Mouse (Mus musculus) retina, embryonic 14.5 days (tissue): ENCODE measurements around the gene Tlnrd1.

Experiments used
- DNase-seq: peaks from one replicate; pipeline ENCODE4 v3.0.0-alpha.2; 2015; ENCODE audit warnings: low spot score

The Tlnrd1 gene

GRCm38 (mm10) chr7:83844807-83845206, 39.3 kb downstream of the Tlnrd1 start:
- no peak for DNase-seq

- no peak for DNase-seq
Observed at GRCm38 (mm10) chr7:83842486-83843259, 41.4 kb downstream of the Tlnrd1 start.

GRCm38 (mm10) chr7:83840076-83840475, 44.0 kb downstream of the Tlnrd1 start:
- DNase-seq = no peak

- no peak for DNase-seq
Observed at GRCm38 (mm10) chr7:83838525-83839224, 45.4 kb downstream of the Tlnrd1 start.
